Mouse (Mus musculus) MEL (cell line): Measurements from ENCODE around the gene Fbp1.

Experiments
- CTCF ChIP-seq, 3 experiments: IDR thresholded peaks in 2 of 3; conservative IDR thresholded peaks in 1 of 3; 2 replicates each; pipeline ENCODE4 v1.5.1; 2011 to 2012; ENCODE audit warnings: low read length in 3 of 3, low read depth in 2 of 3, mild to moderate bottlenecking in 2 of 3, improper control_type of control experiment in 1 of 3, inconsistent platforms in 1 of 3, mixed read lengths in 1 of 3, moderate library complexity in 1 of 3; ENCODE audit not compliant: control insufficient read depth in 1 of 3, insufficient read depth in 1 of 3, poor library complexity in 1 of 3, severe bottlenecking in 1 of 3
- POLR2AphosphoS5 ChIP-seq: IDR thresholded peaks from 2 replicates; pipeline ENCODE4 v1.6.1; 2012; ENCODE audit warnings: low read depth, borderline replicate concordance, mild to moderate bottlenecking, inconsistent platforms, low read length, moderate library complexity, mixed read lengths

DNA sequence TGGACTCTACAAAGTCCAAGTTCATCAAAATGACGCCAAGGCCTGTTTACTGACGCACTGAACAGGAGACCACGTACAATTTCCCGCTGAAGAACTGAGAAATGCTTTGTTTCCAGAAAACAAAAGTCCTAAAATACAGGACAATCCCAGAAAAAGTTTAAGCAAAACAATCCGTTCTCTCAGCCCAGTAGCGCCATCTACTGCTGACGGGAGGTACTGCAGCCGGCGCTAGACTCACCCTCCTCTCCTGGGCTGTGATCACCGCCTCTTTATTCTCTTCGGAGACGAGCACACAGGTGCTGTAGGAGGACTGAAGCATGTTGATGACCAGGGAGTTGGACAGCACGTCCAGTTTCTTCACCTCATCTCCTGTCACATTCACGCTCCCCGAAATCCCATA lies 33.4 kb downstream of the Fbp1 start:
- TF ChIP-seq POLR2AphosphoS5 (no peak), CTCF (IDR thresholded peaks at IDR 0.05 in 2 of 3, conservative IDR thresholded peaks at IDR 0.05 in 1 of 3; ENCODE audit: control insufficient read depth in 1 of 3, insufficient read depth in 1 of 3, low read depth in 2 of 3, low read length in 3 of 3, poor library complexity in 1 of 3, severe bottlenecking in 1 of 3) (peak; percentile 88 to 98 (median 91))
